Mouse (Mus musculus) heart, embryonic 15.5 days (tissue): ENCODE results near the gene Psmb3. TPM values are rescaled to one million over a fixed set of nuclear protein-coding genes. Genes with fewer than 3 reads are reported as not detected.
"Not testable (repeated sequence)": the region's sequence is repeated elsewhere in the genome, so short reads cannot be mapped to it uniquely, and the experiment has no call there.

ENCODE experiments used
- ATAC-seq: fragments of 200-750 bp; cut with Nextera tagmentation; replicated peaks from 2 replicates; pipeline ENCODE4 v1.8.0; 2017; ENCODE audit warnings: low read depth, moderate TSS enrichment; ENCODE audit not compliant: insufficient number of reproducible peaks, insufficient read depth, low FRiP score
- H3K27ac ChIP-seq: fragments of 300-500 bp; sonication (generic); 2 replicates; pipeline ENCODE4 v1.5.1; 2015; ENCODE audit warnings: mild to moderate bottlenecking, inconsistent platforms
- H3K27me3 ChIP-seq: fragments of 300-500 bp; sonication (generic); 2 replicates; pipeline ENCODE4 v1.6.1; 2015; ENCODE audit warnings: inconsistent platforms
- H3K36me3 ChIP-seq: fragments of 300-500 bp; sonication (generic); 2 replicates; pipeline ENCODE4 v1.6.1; 2015; ENCODE audit warnings: mild to moderate bottlenecking, inconsistent platforms
- H3K4me1 ChIP-seq: fragments of 300-500 bp; sonication (generic); replicated peaks from 2 replicates; pipeline ENCODE4 v1.6.1; 2015; ENCODE audit warnings: inconsistent platforms
- H3K4me2 ChIP-seq: fragments of 300-500 bp; sonication (generic); 2 replicates; pipeline ENCODE4 v1.6.1; 2015; ENCODE audit warnings: inconsistent platforms, mild to moderate bottlenecking, moderate library complexity
- H3K4me3 ChIP-seq: fragments of 300-500 bp; sonication (generic); 2 replicates; pipeline ENCODE4 v1.5.1; 2015; ENCODE audit warnings: mild to moderate bottlenecking, inconsistent platforms
- H3K9ac ChIP-seq: fragments of 300-500 bp; sonication (generic); 2 replicates; pipeline ENCODE4 v1.6.1; 2015; ENCODE audit warnings: mild to moderate bottlenecking, inconsistent platforms
- H3K9me3 ChIP-seq: fragments of 300-500 bp; sonication (generic); replicated peaks from 2 replicates; pipeline ENCODE4 v1.6.1; 2016; ENCODE audit warnings: inconsistent platforms
- WGBS: fragments of 180-500 bp; shearing (Covaris S2); methylation state at CpG from one replicate; pipeline ENCODE4 v1.1.7; 2015; ENCODE audit warnings: mixed read lengths; 5-methylcytosine and 5-hydroxymethylcytosine counted together
- polyA plus RNA-seq: library from polyadenylated mRNA; unstranded; fragments of >200 nt; fragmentation: Nextera tagmentation; extraction: Ambion mirVana; gene quantifications from 2 replicates; pipeline ENCODE4 v1.2.1, GENCODE M21; 2015

Psmb3 gene
- polyA plus RNA-seq, 1 experiment from 2014 or later = 337 TPM

- Histone ChIP-seq H3K27ac (no peak overlapping the region), H3K27me3 (no peaks in the 10 kb centered on the region)
- WGBS = 58% methylated on average over 7 of the region's 7 CpGs
Measured at GRCm38 (mm10) chr11:97728730-97729129, 25.5 kb downstream of the Psmb3 start.

GRCm38 (mm10) chr11:97733689-97734088 is 30.5 kb downstream of the Psmb3 start:
- 44% methylated on average over 10 of the region's 10 CpGs for WGBS
- no peak overlapping the region for H3K4me3 ChIP-seq
- no peak overlapping the region for H3K4me2 ChIP-seq
- no peak overlapping the region for H3K9ac ChIP-seq
- H3K27ac ChIP-seq = no peak overlapping the region
- H3K9me3 ChIP-seq = no peaks in the 10 kb centered on the region
- peaks cover 21% of the 10 kb centered on the region for H3K36me3 ChIP-seq
- H3K27me3 ChIP-seq = no peaks in the 10 kb centered on the region
- H3K4me1 ChIP-seq = peaks cover 4% of the 10 kb centered on the region; the same call in 1 of the 2 replicates
- no peak for ATAC-seq

More at GRCm38 (mm10) chr11:97728730-97729129, 25.5 kb downstream of the Psmb3 start:
- Histone ChIP-seq H3K9ac (peak overlapping the region; percentile 18; the same call in 1 of the 2 replicates), H3K36me3 (peaks cover 53% of the 10 kb centered on the region), H3K9me3 (no peaks in the 10 kb centered on the region), H3K4me1 (peaks cover 6% of the 10 kb centered on the region; the same call in 1 of the 2 replicates), H3K4me2 (no peak overlapping the region), H3K4me3 (no peak overlapping the region)
- ATAC-seq = no peak

- not testable (repeated sequence) for ATAC-seq, H3K27me3 ChIP-seq, H3K4me2 ChIP-seq, H3K9me3 ChIP-seq, H3K4me1 ChIP-seq, H3K9ac ChIP-seq, H3K27ac ChIP-seq, H3K4me3 ChIP-seq
- WGBS = 83% methylated on average over 5 of the region's 5 CpGs
- H3K36me3 ChIP-seq = peaks cover 21% of the 10 kb centered on the region
Measured at GRCm38 (mm10) chr11:97734810-97735209, 31.6 kb downstream of the Psmb3 start.

GRCm38 (mm10) chr11:97736645-97737044 is 33.4 kb downstream of the Psmb3 start:
- Histone ChIP-seq H3K27me3 (no peaks in the 10 kb centered on the region), H3K36me3 (peaks cover 9% of the 10 kb centered on the region; the same call in 1 of the 2 replicates), H3K4me2 (no peak overlapping the region), H3K27ac (no peak overlapping the region), H3K4me3 (no peak overlapping the region), H3K9ac (no peak overlapping the region), H3K4me1 (peaks cover 8% of the 10 kb centered on the region; the same call in 1 of the 2 replicates), H3K9me3 (no peaks in the 10 kb centered on the region)
- no peak for ATAC-seq
- 86% methylated on average over 5 of the region's 5 CpGs for WGBS

GRCm38 (mm10) chr11:97737600-97737999 is 34.4 kb downstream of the Psmb3 start:
- H3K27me3 ChIP-seq = no peaks in the 10 kb centered on the region
- no peaks in the 10 kb centered on the region for H3K9me3 ChIP-seq
- H3K4me3 ChIP-seq = no peak overlapping the region
- no peak overlapping the region for H3K27ac ChIP-seq
- no peak overlapping the region for H3K4me2 ChIP-seq
- no peak overlapping the region for H3K9ac ChIP-seq
- peaks cover 13% of the 10 kb centered on the region for H3K4me1 ChIP-seq
- 66% methylated on average over 4 of the region's 4 CpGs for WGBS
- no peak for ATAC-seq
- no peaks in the 10 kb centered on the region for H3K36me3 ChIP-seq

GRCm38 (mm10) chr11:97738703-97739102 is 35.5 kb downstream of the Psmb3 start:
- Histone ChIP-seq H3K4me1 (peaks cover 21% of the 10 kb centered on the region), H3K9ac (no peak overlapping the region), H3K36me3 (no peaks in the 10 kb centered on the region), H3K9me3 (no peaks in the 10 kb centered on the region), H3K27me3 (no peaks in the 10 kb centered on the region), H3K4me2 (no peak overlapping the region), H3K27ac (no peak overlapping the region), H3K4me3 (no peak overlapping the region)
- WGBS = 60% methylated on average over 6 of the region's 6 CpGs
- no peak for ATAC-seq

- no peak overlapping the region for H3K9ac ChIP-seq
- no peaks in the 10 kb centered on the region for H3K36me3 ChIP-seq
- H3K27ac ChIP-seq = no peak overlapping the region
- ATAC-seq = no peak
- H3K4me1 ChIP-seq = peaks cover 19% of the 10 kb centered on the region
- 92% methylated on average over 3 of the region's 3 CpGs for WGBS
- H3K4me3 ChIP-seq = no peak overlapping the region
- no peaks in the 10 kb centered on the region for H3K9me3 ChIP-seq
- H3K4me2 ChIP-seq = no peak overlapping the region
- H3K27me3 ChIP-seq = no peaks in the 10 kb centered on the region
Measured at GRCm38 (mm10) chr11:97739155-97739554, 36.0 kb downstream of the Psmb3 start.

GRCm38 (mm10) chr11:97740190-97740589 is 37.0 kb downstream of the Psmb3 start:
- ATAC-seq = no peak
- no peaks in the 10 kb centered on the region for H3K9me3 ChIP-seq
- peaks cover 20% of the 10 kb centered on the region for H3K4me1 ChIP-seq
- H3K9ac ChIP-seq = peak overlapping the region; percentile 15
- H3K4me2 ChIP-seq = no peak overlapping the region
- no peaks in the 10 kb centered on the region for H3K27me3 ChIP-seq
- no peak overlapping the region for H3K4me3 ChIP-seq
- no peaks in the 10 kb centered on the region for H3K36me3 ChIP-seq
- H3K27ac ChIP-seq = peak overlapping the region; percentile 50
- WGBS = 51% methylated on average over 7 of the region's 7 CpGs

GRCm38 (mm10) chr11:97742157-97742556 is 39.0 kb downstream of the Psmb3 start:
- WGBS = 79% methylated on average over 5 of the region's 5 CpGs
- H3K4me1 ChIP-seq = peaks cover 22% of the 10 kb centered on the region
- peaks cover 12% of the 10 kb centered on the region; the same call in 1 of the 2 replicates for H3K36me3 ChIP-seq
- H3K4me2 ChIP-seq = no peak overlapping the region; the same call in 1 of the 2 replicates
- no peak overlapping the region for H3K27ac ChIP-seq
- no peaks in the 10 kb centered on the region for H3K9me3 ChIP-seq
- no peaks in the 10 kb centered on the region for H3K27me3 ChIP-seq
- no peak overlapping the region for H3K4me3 ChIP-seq
- H3K9ac ChIP-seq = no peak overlapping the region
- no peak for ATAC-seq

- 80% methylated on average over 9 of the region's 9 CpGs for WGBS
- peak overlapping the region; percentile 95; the same call in 1 of the 2 replicates for H3K4me3 ChIP-seq
- no peak for ATAC-seq
- no peaks in the 10 kb centered on the region for H3K27me3 ChIP-seq
- H3K36me3 ChIP-seq = peaks cover 15% of the 10 kb centered on the region; the same call in 1 of the 2 replicates
- no peak overlapping the region for H3K27ac ChIP-seq
- no peaks in the 10 kb centered on the region for H3K9me3 ChIP-seq
- H3K9ac ChIP-seq = no peak overlapping the region
- H3K4me1 ChIP-seq = peaks cover 22% of the 10 kb centered on the region
- H3K4me2 ChIP-seq = peak overlapping the region; percentile 84
Measured at GRCm38 (mm10) chr11:97742591-97742990, 39.4 kb downstream of the Psmb3 start.

- H3K4me3 ChIP-seq = peak overlapping the region; percentile 95
- WGBS = 26% methylated on average over 9 of the region's 9 CpGs
- H3K4me1 ChIP-seq = peaks cover 22% of the 10 kb centered on the region
- H3K27me3 ChIP-seq = no peaks in the 10 kb centered on the region
- H3K9me3 ChIP-seq = no peaks in the 10 kb centered on the region
- no peak overlapping the region for H3K27ac ChIP-seq
- peaks cover 15% of the 10 kb centered on the region; the same call in 1 of the 2 replicates for H3K36me3 ChIP-seq
- no peak for ATAC-seq
- peak overlapping the region; percentile 94 for H3K9ac ChIP-seq
- H3K4me2 ChIP-seq = peak overlapping the region; percentile 84
Measured at GRCm38 (mm10) chr11:97743423-97743822, 40.2 kb downstream of the Psmb3 start.

- under 1% methylated on average over 60 of the region's 63 CpGs for WGBS
Measured at GRCm38 (mm10) chr11:97744063-97744717, 41.0 kb downstream of the Psmb3 start, which contains the start of gene Pip4k2b. Pip4k2b (minus strand) TSS chr11:97744704.

More at GRCm38 (mm10) chr11:97744063-97744717, 41.0 kb downstream of the Psmb3 start, which contains the start of gene Pip4k2b:
- Histone ChIP-seq H3K4me1 (peaks cover 22% of the 10 kb centered on the region), H3K9ac (peak within 1 kb of the TSS; percentile 94), H3K27me3 (no peaks in the 10 kb centered on the region), H3K4me2 (peak within 1 kb of the TSS; percentile 84), H3K4me3 (peak within 1 kb of the TSS; percentile 95), H3K27ac (peak within 1 kb of the TSS; percentile 92), H3K9me3 (no peaks in the 10 kb centered on the region), H3K36me3 (peaks cover 17% of the 10 kb centered on the region; the same call in 1 of the 2 replicates)
- peak; percentile 21 for ATAC-seq
